Mouse (Mus musculus): ENCODE measurements at regions not wholly inside any gene's neighbourhood (a gene's known extent, or its start where the extent isn't known, plus 50 kb on each side); places are given as distances from the start of the nearest gene placed in this dataset.

GRCm38 (mm10) chr11:31746488-31746887 is 74.8 kb upstream of the Bod1 start:
- no peak for DNase-seq
- intact Hi-C loops (cut with DNase I), result no loop called here

- DNase-seq, result no peak
- intact Hi-C loops (cut with DNase I), result no loop called here
Measured at GRCm38 (mm10) chr11:31746939-31747338, 75.3 kb upstream of the Bod1 start.

GRCm38 (mm10) chr11:31748275-31748815 is 76.7 kb upstream of the Bod1 start:
- intact Hi-C loops (cut with DNase I), result no loop called here
- peak in 1 of 2 experiments; percentile 34 for DNase-seq

GRCm38 (mm10) chr11:31751274-31751673 is 79.6 kb upstream of the Bod1 start:
- no peak for DNase-seq
- intact Hi-C loops (cut with DNase I), result no loop called here

- DNase-seq, result no peak
- intact Hi-C loops (cut with DNase I), result no loop called here
Measured at GRCm38 (mm10) chr11:31753211-31753610, 81.5 kb upstream of the Bod1 start.

- DNase-seq, result no peak
- intact Hi-C loops (cut with DNase I), result no loop called here
Measured at GRCm38 (mm10) chr11:31753711-31754161, 82.1 kb upstream of the Bod1 start.

GRCm38 (mm10) chr11:31754416-31754815 is 82.7 kb upstream of the Bod1 start:
- no peak for DNase-seq
- intact Hi-C loops (cut with DNase I), result no loop called here

GRCm38 (mm10) chr11:31755858-31756257 is 84.2 kb upstream of the Bod1 start:
- no peak for DNase-seq
- intact Hi-C loops (cut with DNase I), result no loop called here

- intact Hi-C loops (cut with DNase I), result no loop called here
- DNase-seq, result no peak
Measured at GRCm38 (mm10) chr11:31756355-31757145, 84.9 kb upstream of the Bod1 start.

- peak; percentile 44 to 64 for DNase-seq
- intact Hi-C loops (cut with DNase I), result loop anchor here (5.0 kb wide), 1 partner anchor 187 kb away; no protein-coding TSS in a partner anchor
Measured at GRCm38 (mm10) chr11:31759868-31760765, 88.4 kb upstream of the Bod1 start.

- no peak for DNase-seq
- intact Hi-C loops (cut with DNase I), result loop anchor here (5.0 kb wide), 1 partner anchor 183 kb away; no protein-coding TSS in a partner anchor
Measured at GRCm38 (mm10) chr11:31763856-31764255, 92.2 kb upstream of the Bod1 start.

- intact Hi-C loops (cut with DNase I), result no loop called here
- DNase-seq, result no peak
Measured at GRCm38 (mm10) chr11:31766296-31766695, 94.6 kb upstream of the Bod1 start.

GRCm38 (mm10) chr11:31767727-31768495 is 96.2 kb upstream of the Bod1 start:
- no peak for DNase-seq
- intact Hi-C loops (cut with DNase I), result no loop called here

- intact Hi-C loops (cut with DNase I), result no loop called here
- DNase-seq, result peak; percentile 77 to 78
Measured at GRCm38 (mm10) chr11:31769804-31770654, 98.3 kb upstream of the Bod1 start.

- no peak for DNase-seq
- intact Hi-C loops (cut with DNase I), result no loop called here
Measured at GRCm38 (mm10) chr11:31770881-31771280, 99.2 kb upstream of the Bod1 start.

GRCm38 (mm10) chr11:31771491-31772439 is 100.1 kb upstream of the Bod1 start:
- DNase-seq, result no peak
- intact Hi-C loops (cut with DNase I), result no loop called here

- intact Hi-C loops (cut with DNase I), result no loop called here
- no peak for DNase-seq
Measured at GRCm38 (mm10) chr11:31777531-31777930, 94.5 kb upstream of the Cpeb4 start.

GRCm38 (mm10) chr11:31778766-31779165 is 93.2 kb upstream of the Cpeb4 start:
- intact Hi-C loops (cut with DNase I), result no loop called here
- no peak for DNase-seq

All from heart, postnatal 10 days (tissue).